Mouse (Mus musculus) ES-E14 (cell line): Measurements from ENCODE around the gene Sla2.

Source experiments
- CHD2 ChIP-seq: IDR thresholded peaks from 2 replicates; pipeline ENCODE4 v1.6.1; 2014; ENCODE audit warnings: mild to moderate bottlenecking, low read depth, low read length, inconsistent platforms
- HCFC1 ChIP-seq: IDR thresholded peaks from 2 replicates; pipeline ENCODE4 v1.6.1; 2012; ENCODE audit warnings: low read length, inconsistent platforms, borderline replicate concordance; ENCODE audit not compliant: insufficient read depth
- ZC3H11A ChIP-seq: IDR thresholded peaks from 2 replicates; pipeline ENCODE4 v1.6.1; 2012; ENCODE audit warnings: low read depth, mild to moderate bottlenecking, inconsistent platforms, low read length, borderline replicate concordance

GRCm38 (mm10) chr2:156929519-156930120 is 42.6 kb upstream of the Sla2 start:
- TF ChIP-seq CHD2 (no peak), HCFC1 (no peak), ZC3H11A (no peak)
